Mouse (Mus musculus) heart, adult 2 months (tissue): ENCODE measurements around the gene Cpe. TPM values are rescaled to one million over a fixed set of nuclear protein-coding genes. Genes with fewer than 3 reads are reported as not detected.

Experiments used
- DNase-seq, 2 experiments: peaks; one replicate each; pipeline ENCODE4 v3.0.0; 2021
- H3K27ac ChIP-seq: fragments of 200-600 bp; 2 replicates; pipeline ENCODE4 v1.8.1; 2022
- H3K27me3 ChIP-seq: fragments of 200-500 bp; 2 replicates; pipeline ENCODE4 v1.6.1; 2012; ENCODE audit warnings: mild to moderate bottlenecking, low read length, inconsistent platforms, mixed read lengths; ENCODE audit not compliant: control insufficient read depth, insufficient read depth
- H3K36me3 ChIP-seq: fragments of 200-500 bp; 2 replicates; pipeline ENCODE4 v1.6.1; 2012; ENCODE audit warnings: low read length, inconsistent platforms; ENCODE audit not compliant: control insufficient read depth, insufficient read depth
- H3K4me1 ChIP-seq: fragments of 200-500 bp; 2 replicates; pipeline ENCODE4 v1.6.1; 2011; ENCODE audit warnings: low read length; ENCODE audit not compliant: control insufficient read depth, insufficient read depth
- H3K4me3 ChIP-seq: fragments of 200-600 bp; 2 replicates; pipeline ENCODE4 v1.8.1; 2022
- H3K79me2 ChIP-seq: fragments of 200-500 bp; replicated peaks from 2 replicates; pipeline ENCODE4 v1.6.1; 2012; ENCODE audit warnings: mild to moderate bottlenecking, inconsistent platforms, low read length, moderate library complexity, mixed read lengths; ENCODE audit not compliant: control insufficient read depth, insufficient read depth
- H3K9ac ChIP-seq: fragments of 200-500 bp; 2 replicates; pipeline ENCODE4 v1.6.1; 2012; ENCODE audit warnings: low read depth, mild to moderate bottlenecking, control low read depth, inconsistent platforms, low read length, mixed read lengths
- CTCF ChIP-seq: fragments of 200-600 bp; IDR thresholded peaks from 2 replicates; pipeline ENCODE4 v1.8.1; 2022; ENCODE audit warnings: antibody characterized with exemption, mild to moderate bottlenecking, moderate library complexity
- EP300 ChIP-seq: fragments of 200-500 bp; IDR thresholded peaks from 2 replicates; pipeline ENCODE4 v1.6.1; 2011; ENCODE audit warnings: low read depth, low read length, control low read depth; ENCODE audit not compliant: insufficient read depth
- POLR2A ChIP-seq: fragments of 200-500 bp; IDR thresholded peaks from 2 replicates; pipeline ENCODE4 v1.6.1; 2011; ENCODE audit warnings: mild to moderate bottlenecking, low read depth, low read length, control low read depth; ENCODE audit not compliant: insufficient read depth
- WGBS: fragments of 180-500 bp; shearing (Covaris S2); methylation state at CpG from one replicate; pipeline ENCODE4 v1.1.7; 2018; 5-methylcytosine and 5-hydroxymethylcytosine counted together
- intact Hi-C: fragments of 180-260 bp; cut with DNase I; formaldehyde crosslinking; loops from one replicate; pipeline ENCODE4 v1.15.1; 2025
- polyA plus RNA-seq: library from polyadenylated mRNA; depleted of rRNA; stranded (reverse); fragments of >200 nt; gene quantifications from 2 replicates; pipeline ENCODE4 v1.2.3, GENCODE M21; 2012
- total RNA-seq, 2 experiments: library from RNA; stranded (reverse); gene quantifications; 2 replicates each; pipeline ENCODE4 v1.2.3; 2021

The Cpe gene
- total and polyA plus RNA-seq, 3 experiments = 112 to 256 (median 241) TPM

- Histone ChIP-seq H3K9ac (no peak overlapping the region), H3K27ac (no peak overlapping the region), H3K79me2 (no peaks in the 10 kb centered on the region), H3K27me3 (no peaks in the 10 kb centered on the region), H3K4me3 (no peak overlapping the region), H3K36me3 (peaks cover 12% of the 10 kb centered on the region), H3K4me1 (no peaks in the 10 kb centered on the region)
- WGBS = 79% methylated on average over 3 of the region's 3 CpGs
- intact Hi-C loops = no loop called here
- DNase-seq = no peak
- TF ChIP-seq CTCF = no peak
- TF ChIP-seq POLR2A = no peak
- TF ChIP-seq EP300 = no peak
Measured at GRCm38 (mm10) chr8:64647148-64647547, 45.7 kb downstream of the Cpe start.

- TF ChIP-seq CTCF (no peak), EP300 (no peak), POLR2A (no peak)
- 89% methylated on average over 5 of the region's 5 CpGs for WGBS
Measured at GRCm38 (mm10) chr8:64646421-64646820, 46.4 kb downstream of the Cpe start.

GRCm38 (mm10) chr8:64644108-64645005, 48.5 kb downstream of the Cpe start:
- no peak overlapping the region for H3K4me3 ChIP-seq
- no peaks in the 10 kb centered on the region; the same call in 1 of the 2 replicates for H3K79me2 ChIP-seq
- TF ChIP-seq EP300 (no peak), POLR2A (no peak), CTCF (no peak)
- intact Hi-C loops = no loop called here
- H3K27ac ChIP-seq = peak overlapping the region; percentile 79
- DNase-seq = no peak
- H3K4me1 ChIP-seq = no peaks in the 10 kb centered on the region
- 70% methylated on average over 12 of the region's 12 CpGs for WGBS
- no peak overlapping the region for H3K9ac ChIP-seq
- H3K27me3 ChIP-seq = no peaks in the 10 kb centered on the region
- peaks cover 12% of the 10 kb centered on the region for H3K36me3 ChIP-seq

More at GRCm38 (mm10) chr8:64646421-64646820, 46.4 kb downstream of the Cpe start:
- Histone ChIP-seq H3K9ac (no peak overlapping the region), H3K79me2 (no peaks in the 10 kb centered on the region; the same call in 1 of the 2 replicates), H3K27ac (no peak overlapping the region), H3K36me3 (peaks cover 12% of the 10 kb centered on the region), H3K4me3 (no peak overlapping the region), H3K4me1 (no peaks in the 10 kb centered on the region), H3K27me3 (no peaks in the 10 kb centered on the region)
- DNase-seq = no peak
- intact Hi-C loops = no loop called here

- no peaks in the 10 kb centered on the region for H3K4me1 ChIP-seq
- H3K4me3 ChIP-seq = no peak overlapping the region
- intact Hi-C loops = no loop called here
- H3K79me2 ChIP-seq = no peaks in the 10 kb centered on the region; the same call in 1 of the 2 replicates
- H3K27me3 ChIP-seq = no peaks in the 10 kb centered on the region
- DNase-seq = no peak
- TF ChIP-seq EP300 (no peak), CTCF (no peak), POLR2A (no peak)
- no peak overlapping the region for H3K9ac ChIP-seq
- 50% methylated on average over 4 of the region's 4 CpGs for whole genome bisulfite sequencing
- peak overlapping the region; percentile 79 for H3K27ac ChIP-seq
- peaks cover 12% of the 10 kb centered on the region for H3K36me3 ChIP-seq
Measured at GRCm38 (mm10) chr8:64643382-64643781, 49.5 kb downstream of the Cpe start.

- intact Hi-C loops = no loop called here
- peaks cover 12% of the 10 kb centered on the region for H3K36me3 ChIP-seq
- H3K4me3 ChIP-seq = no peak overlapping the region
- no peak for DNase-seq
- H3K27ac ChIP-seq = peak overlapping the region; percentile 79
- TF ChIP-seq POLR2A (no peak), EP300 (no peak), CTCF (no peak)
- WGBS = 91% methylated on average over 3 of the region's 3 CpGs
- no peaks in the 10 kb centered on the region for H3K27me3 ChIP-seq
- H3K9ac ChIP-seq = no peak overlapping the region
- H3K4me1 ChIP-seq = no peaks in the 10 kb centered on the region
- H3K79me2 ChIP-seq = no peaks in the 10 kb centered on the region; the same call in 1 of the 2 replicates
Measured at GRCm38 (mm10) chr8:64642799-64643198, 50.1 kb downstream of the Cpe start.

GRCm38 (mm10) chr8:64640599-64640998, 52.3 kb downstream of the Cpe start:
- no peak overlapping the region for H3K9ac ChIP-seq
- no peaks in the 10 kb centered on the region for H3K27me3 ChIP-seq

More at GRCm38 (mm10) chr8:64640599-64640998, 52.3 kb downstream of the Cpe start:
- WGBS = 49% methylated on average over 1 of the region's 1 CpGs
- DNase-seq = no peak
- no peaks in the 10 kb centered on the region for H3K4me1 ChIP-seq
- no peak overlapping the region for H3K27ac ChIP-seq
- no peaks in the 10 kb centered on the region; the same call in 1 of the 2 replicates for H3K79me2 ChIP-seq
- H3K36me3 ChIP-seq = peaks cover 12% of the 10 kb centered on the region
- intact Hi-C loops = no loop called here
- H3K4me3 ChIP-seq = no peak overlapping the region
- TF ChIP-seq EP300 = no peak
- TF ChIP-seq CTCF = no peak
- no peak for TF ChIP-seq POLR2A
